Mouse (Mus musculus): ENCODE results near the gene Rtcb. TPM values are rescaled to one million over a fixed set of nuclear protein-coding genes. Genes with fewer than 3 reads are reported as not detected.

The Rtcb gene
- 100 to 1,000 TPM; 106 to 109 TPM for total RNA-seq (2023)

GRCm38 (mm10) chr10:85957464-85957950 is at the start of gene Rtcb:
Gene Rtcb (minus strand): TSS chr10:85957823.

GRCm38 (mm10) chr10:85927676-85928445 is 29.8 kb downstream of the Rtcb start, which contains the start of gene Ascl4:
Gene Ascl4 (plus strand): TSS chr10:85927681.

GRCm38 (mm10) chr10:85916498-85917309 is 40.9 kb downstream of the Rtcb start, which contains the start of gene Prdm4:
Gene Prdm4 (minus strand): TSS chr10:85917142.

Other genes with a start within 250 kb of the Rtcb start
- 10 to 100 TPM; 28.0 to 29.5 TPM for gene Pwp1, start 128.3 kb downstream of the Rtcb start, total RNA-seq (2023)
- gene Prdm4, start 40.7 kb downstream of the Rtcb start, total RNA-seq (2023): 10 to 100 TPM; 54.0 to 58.1 TPM
- gene Ascl4, start 30.1 kb downstream of the Rtcb start, total RNA-seq (2023): under 1 TPM in 1 of 2 experiments, not detected in 1; 0.35 TPM
- not detected for gene Bpifc, start 54.1 kb upstream of the Rtcb start, total RNA-seq (2023)
- 10 to 100 TPM; 56.5 to 63.3 TPM for gene Fbxo7, start 64.1 kb upstream of the Rtcb start, total RNA-seq (2023)

Measured in T-cell, adult 66 days (primary cell).